Mouse (Mus musculus): Measurements from ENCODE around the gene Slc5a1.

The Slc5a1 gene

DNA sequence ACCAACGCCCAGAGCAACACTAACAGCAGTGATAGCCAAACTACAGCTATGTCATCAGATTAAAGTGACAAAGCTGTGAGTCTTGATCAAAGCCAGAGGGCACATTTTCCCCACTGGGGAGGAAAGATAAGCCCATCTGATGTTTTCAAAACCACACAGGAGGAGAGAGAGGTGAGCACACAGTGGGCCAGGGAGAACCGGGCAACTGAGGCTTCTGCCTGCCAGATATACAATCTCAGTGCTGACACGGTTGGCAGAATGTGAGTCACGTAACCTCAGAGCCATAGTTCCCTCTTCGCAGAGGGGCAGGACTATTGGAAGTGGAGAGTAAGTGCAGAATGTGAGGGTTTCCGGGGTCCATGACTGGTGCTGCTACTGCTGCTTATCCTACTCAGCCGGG is 89.5 kb downstream of the Slc5a1 start:
- DNase-seq (ENCODE audit: low read depth, low spot score) = no peak

DNA sequence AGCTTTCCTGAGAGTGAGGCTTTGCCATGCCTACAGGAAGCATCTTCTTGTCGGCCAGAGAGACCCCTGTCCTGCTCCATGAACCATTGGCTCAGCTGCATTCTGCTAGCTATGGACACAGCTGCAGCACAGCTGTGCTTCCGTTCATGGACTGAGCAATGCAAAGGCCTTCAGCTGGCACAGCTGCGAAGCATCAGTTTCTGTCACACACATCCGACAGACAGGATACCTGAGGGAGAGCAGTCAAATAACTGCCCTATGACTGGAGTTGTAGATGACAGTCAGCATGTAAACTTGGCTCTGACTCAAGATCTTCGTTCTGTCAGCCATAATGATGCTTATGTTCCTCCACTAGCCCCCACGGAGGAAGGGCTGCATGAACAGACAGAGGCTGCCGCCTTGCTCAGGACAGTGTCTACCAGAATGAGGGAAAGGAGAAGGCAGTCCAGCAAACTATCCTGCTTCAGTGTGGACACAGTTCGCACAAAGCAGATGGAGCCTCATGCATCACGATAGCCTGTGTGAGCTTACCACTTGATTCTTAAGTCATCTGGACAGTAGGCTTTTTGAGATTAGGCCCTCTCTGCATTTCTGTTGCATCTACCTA is 91.3 kb downstream of the Slc5a1 start:
- no peak for DNase-seq (ENCODE audit: low read depth, low spot score)

DNA sequence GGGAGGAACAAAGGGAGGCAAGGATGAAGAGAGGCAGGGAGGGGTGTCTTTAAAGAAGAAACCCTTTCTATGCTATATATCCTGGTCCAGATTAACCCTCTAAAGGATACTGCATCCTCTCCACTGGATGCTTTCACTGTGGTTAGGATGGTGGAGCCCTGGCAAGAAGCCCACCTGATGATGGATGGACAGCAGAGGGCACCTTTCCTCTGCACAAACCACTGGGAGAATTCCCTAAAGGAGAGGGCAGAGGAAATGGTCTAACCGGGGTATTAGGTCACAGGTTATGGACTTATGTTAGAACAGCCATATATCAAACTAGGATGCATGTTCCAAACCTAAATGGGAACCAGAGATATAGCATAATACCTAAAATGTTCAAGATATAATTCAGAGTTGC is 96.1 kb downstream of the Slc5a1 start:
- DNase-seq (ENCODE audit: low read depth, low spot score) = no peak

DNA sequence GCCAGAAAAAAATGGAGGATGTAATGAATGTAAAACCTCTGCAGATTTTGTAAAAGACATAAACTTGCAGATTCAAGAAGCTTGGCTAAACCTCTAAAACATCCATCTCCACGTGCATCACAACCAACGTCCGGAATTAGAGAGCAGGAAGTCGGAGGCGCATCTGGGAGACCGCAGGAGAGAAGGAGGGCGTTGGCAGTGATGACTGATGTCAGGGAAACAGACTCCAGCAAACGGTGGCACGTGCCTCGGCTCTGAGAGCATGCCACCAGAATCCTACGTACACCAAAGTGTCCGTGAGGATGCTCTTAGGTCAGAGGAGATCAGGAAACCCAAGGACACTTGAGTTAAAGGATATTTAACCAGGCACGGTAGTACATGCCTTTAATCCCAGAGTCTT is 97.7 kb downstream of the Slc5a1 start:
- DNase-seq (ENCODE audit: low read depth, low spot score) = no peak

DNA sequence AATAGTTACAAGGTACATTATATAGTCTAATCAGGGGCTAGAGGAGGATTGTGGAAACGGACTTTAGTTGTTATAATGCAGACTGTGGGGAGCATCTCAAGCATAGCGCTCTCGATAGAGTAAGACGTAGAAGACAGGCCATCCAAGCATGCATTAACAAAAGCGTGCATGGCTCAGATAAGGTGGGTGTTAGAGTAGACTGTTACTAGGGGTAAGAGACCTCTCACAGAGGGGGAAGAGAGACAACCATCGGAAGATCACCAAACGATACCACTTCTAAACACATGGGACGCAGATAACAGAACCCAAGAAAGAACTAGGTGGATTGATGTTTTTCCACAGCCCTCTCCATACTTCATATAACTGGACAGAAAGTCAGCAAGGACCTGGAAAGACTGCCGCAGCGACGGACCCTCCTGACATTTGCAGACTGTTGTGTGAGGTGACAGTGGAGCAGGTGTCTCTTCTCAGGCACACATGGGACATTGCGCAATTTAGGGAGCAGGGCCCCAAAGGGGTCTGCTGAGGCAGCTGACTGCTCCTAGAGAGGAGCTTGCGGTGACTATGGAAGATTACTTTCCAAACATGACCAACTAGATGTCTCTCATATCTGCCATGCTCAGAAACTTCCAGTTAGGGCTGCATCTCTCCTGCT is 98.6 kb downstream of the Slc5a1 start:
- DNase-seq (ENCODE audit: low read depth, low spot score) = no peak

DNA sequence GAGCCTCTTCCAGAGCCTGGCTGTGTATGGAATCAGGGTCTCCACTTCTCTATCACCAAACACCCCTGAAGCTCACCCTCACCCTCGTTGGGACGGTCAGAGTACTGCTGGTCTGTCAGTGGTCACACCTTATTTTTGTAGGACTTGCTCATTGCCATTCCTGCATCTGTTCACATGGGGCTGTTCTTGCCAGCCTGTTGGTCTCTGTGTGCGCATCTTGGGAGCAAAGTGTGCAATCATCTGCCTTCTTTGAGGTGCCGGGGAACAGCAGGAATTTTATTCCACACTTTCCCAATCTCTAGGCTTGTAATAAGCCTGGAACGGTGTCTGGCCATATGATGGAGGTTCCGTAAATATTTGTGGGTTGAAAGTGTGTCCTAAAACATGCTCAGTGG is 99.1 kb downstream of the Slc5a1 start:
- no peak for DNase-seq (ENCODE audit: low read depth, low spot score)

DNA sequence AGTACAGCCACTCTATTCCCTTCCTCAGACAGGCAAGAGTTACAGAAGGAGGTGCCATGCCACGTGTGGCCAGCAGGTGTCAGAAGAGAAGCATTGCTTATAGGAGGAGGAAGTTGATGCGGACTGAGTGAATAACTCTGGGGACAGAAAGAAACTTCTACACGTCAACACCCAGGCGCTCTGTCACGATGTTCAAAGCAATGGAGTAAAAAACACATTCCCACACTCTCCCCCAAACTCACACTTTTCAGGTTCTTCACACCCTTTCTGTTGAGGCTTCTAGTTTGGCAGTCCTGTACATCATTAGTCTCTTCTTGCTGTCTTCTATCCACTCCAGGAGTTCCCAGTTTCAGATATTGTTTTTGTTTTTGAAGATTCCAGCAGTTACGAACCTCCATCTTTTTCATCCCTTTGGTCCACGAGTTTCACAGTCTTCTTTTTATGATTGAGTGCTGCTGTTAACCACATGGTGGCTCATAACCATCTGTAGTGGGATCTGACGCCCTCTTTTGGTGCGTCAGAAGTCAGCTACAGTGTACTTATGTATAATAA is 99.7 kb downstream of the Slc5a1 start:
- peak; percentile 76 for DNase-seq (ENCODE audit: low read depth, low spot score)

DNA sequence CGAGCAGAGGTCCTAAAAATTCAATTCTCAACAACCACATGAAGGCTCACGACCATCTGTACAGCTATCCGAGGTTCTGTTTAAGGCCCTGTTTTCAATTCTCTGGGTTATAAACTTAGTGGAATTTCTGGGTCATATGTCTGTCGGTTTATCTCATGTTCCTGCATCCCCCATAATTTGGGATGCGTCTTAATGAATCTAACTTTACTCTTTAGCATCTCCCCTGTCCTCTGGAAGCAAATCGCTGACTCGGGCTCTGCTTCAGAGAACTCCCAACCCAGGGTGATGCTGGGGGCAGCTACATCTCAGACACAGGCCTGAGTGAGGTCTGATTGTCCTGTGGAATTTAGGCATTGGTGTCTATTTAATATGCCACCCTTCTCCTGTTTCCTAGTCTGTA is 100.3 kb downstream of the Slc5a1 start:
- DNase-seq (ENCODE audit: low read depth, low spot score) = no peak

DNA sequence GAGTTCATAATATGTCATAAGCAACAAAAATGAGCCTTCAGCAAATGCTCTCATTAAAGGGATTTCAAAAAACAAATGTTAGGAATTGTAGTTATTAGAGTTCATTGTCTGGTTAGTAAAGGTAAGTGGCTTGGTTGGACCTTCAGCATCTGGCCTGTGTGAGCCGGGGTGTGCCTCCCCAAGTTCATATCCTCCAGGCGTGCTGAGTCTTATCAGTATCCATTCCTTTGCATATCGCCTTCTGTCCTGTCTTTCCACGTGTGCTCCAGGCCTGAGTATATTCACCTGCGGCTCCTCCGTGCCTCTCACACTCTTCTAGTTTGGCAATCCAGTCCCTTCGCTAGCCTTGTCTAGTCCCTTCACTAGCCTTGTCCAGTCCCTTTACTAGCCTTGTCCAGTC is 102.3 kb downstream of the Slc5a1 start:
- no peak for DNase-seq (ENCODE audit: low read depth, low spot score)

DNA sequence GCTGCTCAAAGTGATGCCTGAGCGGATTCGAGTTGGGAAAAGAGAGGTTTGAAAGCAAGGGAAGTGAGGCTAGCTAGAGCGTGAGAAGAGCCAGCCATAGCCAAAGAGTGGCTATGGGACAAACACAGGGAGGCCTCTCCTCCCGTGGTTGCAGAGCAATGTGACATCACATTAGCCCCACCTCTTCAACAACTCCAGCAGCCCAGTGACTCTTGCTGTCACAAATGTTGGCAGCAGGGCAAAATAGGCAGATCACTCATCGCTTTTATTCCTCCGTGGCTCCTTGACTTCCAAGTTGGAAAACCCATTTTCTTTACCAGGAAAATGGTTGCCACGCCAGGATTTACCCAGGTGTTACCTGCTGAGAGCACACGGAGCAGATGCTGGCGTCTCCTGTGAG is 103.1 kb downstream of the Slc5a1 start:
- no peak for DNase-seq (ENCODE audit: low read depth, low spot score)

DNA sequence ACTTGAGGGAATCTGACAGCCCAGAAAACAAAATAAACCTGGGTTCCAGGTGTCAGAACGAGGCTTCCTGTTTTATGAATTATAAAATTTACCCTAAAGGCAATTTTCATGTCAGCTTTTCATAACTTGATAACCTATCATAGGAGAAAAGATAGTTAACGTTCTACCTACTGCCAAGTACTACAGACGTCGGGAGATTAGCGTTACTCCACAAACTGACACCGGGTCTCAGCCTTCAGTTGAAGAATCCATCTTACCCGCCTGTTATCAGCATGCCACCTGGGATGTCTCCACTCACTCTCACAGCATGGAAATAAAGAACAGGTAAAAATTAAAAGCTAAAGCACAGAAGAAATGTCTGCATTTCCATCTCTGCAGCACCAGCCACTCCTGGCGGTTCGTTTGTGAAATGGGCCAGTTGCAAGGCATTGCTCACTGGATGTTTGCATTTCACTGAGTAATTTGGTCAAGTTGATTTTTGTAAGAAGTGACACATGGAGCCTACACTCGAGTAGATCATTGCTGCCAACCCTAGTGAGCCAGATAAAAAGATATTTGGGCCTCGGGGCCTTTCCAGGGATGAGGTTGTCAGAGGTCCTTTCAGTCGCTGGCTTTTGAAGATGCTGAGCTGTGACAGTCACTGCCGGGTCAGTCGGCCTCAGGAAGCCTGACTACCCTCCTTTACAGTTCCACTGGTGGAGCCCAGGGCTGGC is 104.7 kb downstream of the Slc5a1 start:
- DNase-seq (ENCODE audit: low read depth, low spot score) = no peak

DNA sequence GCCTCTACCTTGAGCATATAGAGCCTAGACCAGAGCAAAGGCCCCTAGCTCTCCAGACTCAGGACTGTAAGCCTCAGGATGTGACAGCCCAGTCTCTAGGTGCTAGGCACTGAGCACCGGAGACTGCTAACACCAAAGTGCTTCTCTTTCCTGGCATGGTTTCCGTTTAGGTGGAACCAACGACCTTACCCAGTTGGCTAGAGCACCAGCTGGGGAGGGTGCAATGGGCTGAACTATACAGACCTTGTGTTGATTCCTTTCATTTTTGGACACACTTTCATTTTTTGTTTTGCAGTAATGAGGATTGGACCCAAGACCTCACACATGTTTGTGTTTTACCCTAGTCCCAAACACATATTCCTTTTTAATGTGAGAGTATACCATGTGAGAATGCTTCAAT is 106.5 kb downstream of the Slc5a1 start:
- no peak for DNase-seq (ENCODE audit: low read depth, low spot score)

DNA sequence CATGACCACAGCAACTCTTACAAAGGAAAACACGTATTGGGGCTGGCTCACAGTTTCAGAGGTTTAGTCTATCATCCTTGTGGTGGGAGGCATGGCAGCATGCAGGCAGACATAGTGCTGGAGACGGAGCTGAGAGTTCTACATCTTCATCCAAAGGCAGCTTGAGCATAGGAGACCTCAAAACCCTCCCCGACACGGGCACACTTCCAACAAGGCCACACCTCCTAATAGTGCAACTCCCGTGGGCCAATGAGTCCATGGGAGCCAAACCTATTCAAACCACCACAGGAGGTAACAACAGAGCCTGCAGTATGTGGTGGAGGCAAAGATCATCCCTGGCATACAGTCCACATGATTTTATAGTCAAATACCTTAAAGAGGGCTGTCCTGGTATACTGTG is 107.2 kb downstream of the Slc5a1 start:
- no peak for DNase-seq (ENCODE audit: low read depth, low spot score)
